Mouse (Mus musculus) neural tube, postnatal 0 days (tissue): Measurements from ENCODE around the gene Fcrls. TPM values are rescaled to one million over a fixed set of nuclear protein-coding genes. Genes with fewer than 3 reads are reported as not detected.

Source experiments
- polyA plus RNA-seq: library from polyadenylated mRNA; unstranded; fragments of >200 nt; fragmentation: Nextera tagmentation; extraction: Ambion mirVana; gene quantifications from 2 replicates; pipeline ENCODE4 v1.2.1, GENCODE M21; 2015

The Fcrls gene
- 18.0 and 19.2 TPM in 2 replicates for polyA plus RNA-seq

DNA sequence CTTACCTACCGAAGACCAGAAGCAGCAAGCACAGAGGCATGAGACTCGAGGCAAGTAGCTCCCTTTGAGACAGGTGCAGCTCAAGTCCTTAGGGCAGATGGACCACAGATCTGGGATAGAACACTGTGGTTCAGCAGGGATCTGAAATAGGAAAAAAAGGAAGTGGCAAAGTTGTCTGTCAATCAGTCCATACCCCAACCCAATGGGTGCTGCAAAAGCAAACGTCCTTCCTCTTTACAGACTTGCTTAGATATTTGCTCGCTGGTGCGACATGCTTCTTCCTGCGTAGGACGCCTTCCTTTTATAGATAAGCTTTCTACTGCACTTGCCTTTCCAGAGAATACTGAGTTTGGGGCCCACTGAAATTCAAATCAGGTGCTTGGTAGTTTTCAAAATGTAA is at the start of gene Fcrls:
Gene Fcrls, minus strand, starts transcription at position 303 of the 400 bp plus-strand sequence.

Other genes with a start within 250 kb of the Fcrls start
- gene Kirrel, start 89.0 kb downstream of the Fcrls start, polyA plus RNA-seq = 6.0 and 6.5 TPM in 2 replicates
- gene Cd5l, start 94.1 kb upstream of the Fcrls start, polyA plus RNA-seq = 0.23 TPM in 1 of 2 replicates, not detected in the other
- gene Fcrl1, start 112.6 kb upstream of the Fcrls start, polyA plus RNA-seq = 0.22 TPM in 1 of 2 replicates, not detected in the other
- not detected in 2 replicates for gene Fcrl5, start 172.0 kb upstream of the Fcrls start, polyA plus RNA-seq